Mouse (Mus musculus) retina, adult 2 months (tissue): ENCODE data around the gene Ern1.
"Not testable (repeated sequence)": the region's sequence is repeated elsewhere in the genome, so short reads cannot be mapped to it uniquely, and the experiment has no call there.

ENCODE experiments used
- DNase-seq: peaks from one replicate; pipeline ENCODE4 v3.0.0-alpha.2; 2012; ENCODE audit warnings: low read depth, low spot score

Ern1 gene

GRCm38 (mm10) chr11:106437039-106437438, 50.6 kb downstream of the Ern1 start:
- DNase-seq, result no peak

DNA sequence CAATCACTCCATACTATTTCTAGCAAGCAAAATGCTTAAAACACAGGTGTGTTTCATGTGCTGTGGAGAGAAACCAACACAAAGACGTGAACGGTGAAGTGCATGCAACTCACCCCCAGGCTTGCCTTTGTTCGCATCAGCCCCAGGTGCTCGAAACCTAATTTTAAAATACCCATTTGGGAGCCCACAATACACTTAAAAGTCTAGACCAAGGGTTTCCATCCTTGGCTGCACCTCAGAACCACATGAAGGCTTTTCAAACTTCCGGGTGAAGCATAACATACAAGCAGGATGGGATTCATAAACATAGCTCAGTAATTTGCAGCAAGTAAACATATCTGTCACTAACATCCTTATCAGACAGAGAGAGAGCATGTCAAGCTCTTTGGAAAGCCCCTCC, 57.3 kb downstream of the Ern1 start:
- DNase-seq, result no peak

GRCm38 (mm10) chr11:106429689-106430088, 58.0 kb downstream of the Ern1 start:
- DNase-seq, result no peak

GRCm38 (mm10) chr11:106428556-106428955, 59.1 kb downstream of the Ern1 start:
- no peak for DNase-seq

GRCm38 (mm10) chr11:106428106-106428505, 59.5 kb downstream of the Ern1 start:
- no peak for DNase-seq

- DNase-seq, result no peak
Observed at GRCm38 (mm10) chr11:106426447-106426846, 61.2 kb downstream of the Ern1 start.

DNA sequence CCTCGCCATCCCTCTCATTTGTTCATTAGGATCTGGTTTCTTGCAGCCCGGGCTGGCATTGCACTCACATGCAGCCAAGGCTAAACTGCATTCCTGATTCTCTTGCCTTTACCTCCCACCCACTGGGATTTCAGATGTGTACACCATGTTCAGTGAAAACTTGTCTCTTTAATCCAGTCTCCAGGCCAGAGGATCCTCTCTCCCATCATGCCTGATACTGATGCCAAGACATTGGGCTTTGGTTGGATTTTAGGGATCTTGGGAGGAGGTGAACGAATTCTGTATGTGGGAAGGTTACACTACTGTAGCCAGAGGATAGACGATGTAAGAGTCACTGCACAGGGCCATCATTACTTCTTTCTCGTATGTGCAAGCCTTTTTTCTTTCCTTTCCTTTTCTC, 62.5 kb downstream of the Ern1 start:
- no peak for DNase-seq

DNA sequence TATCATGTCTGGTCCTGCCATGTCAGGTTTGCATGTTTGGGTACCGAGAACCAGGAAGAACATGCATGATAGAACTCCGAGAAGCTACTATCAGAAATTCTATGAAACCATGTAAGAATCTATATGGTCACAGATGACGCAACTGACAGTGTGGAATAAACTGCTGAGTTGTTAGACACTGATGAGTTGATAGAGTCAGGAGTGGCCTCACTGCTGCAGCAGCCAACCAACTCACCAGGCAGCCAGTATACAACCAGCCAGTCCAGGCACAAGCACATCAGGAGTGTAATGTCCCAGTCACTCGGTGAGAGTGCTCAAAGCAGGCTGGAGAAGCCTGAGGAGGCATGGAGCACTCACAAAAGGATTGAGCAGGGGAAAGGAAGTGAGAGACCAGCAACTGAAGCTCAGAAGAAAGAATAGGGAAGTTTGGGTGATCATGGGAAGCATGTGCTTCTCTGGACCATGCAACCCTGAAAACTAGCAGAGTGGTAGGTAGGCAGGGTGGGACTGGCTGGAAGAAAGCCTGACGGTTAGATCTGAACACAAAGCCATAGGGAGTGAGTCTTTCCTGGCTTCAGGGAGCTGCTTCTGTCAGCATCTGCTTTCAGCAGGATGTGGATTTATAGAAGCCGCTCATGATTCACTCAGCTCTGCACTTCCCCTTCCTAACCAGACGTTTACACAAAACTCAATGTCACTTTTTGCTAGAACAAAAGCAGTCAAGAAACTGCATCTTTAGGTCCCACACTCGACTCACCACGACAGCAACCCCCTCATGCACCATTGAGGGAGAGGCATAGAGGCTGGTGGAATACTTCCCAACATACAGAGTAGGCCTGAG, 68.2 kb downstream of the Ern1 start:
- DNase-seq, result no peak

- peak; percentile 81 for DNase-seq
Observed at GRCm38 (mm10) chr11:106418622-106419196, 68.9 kb downstream of the Ern1 start.

DNA sequence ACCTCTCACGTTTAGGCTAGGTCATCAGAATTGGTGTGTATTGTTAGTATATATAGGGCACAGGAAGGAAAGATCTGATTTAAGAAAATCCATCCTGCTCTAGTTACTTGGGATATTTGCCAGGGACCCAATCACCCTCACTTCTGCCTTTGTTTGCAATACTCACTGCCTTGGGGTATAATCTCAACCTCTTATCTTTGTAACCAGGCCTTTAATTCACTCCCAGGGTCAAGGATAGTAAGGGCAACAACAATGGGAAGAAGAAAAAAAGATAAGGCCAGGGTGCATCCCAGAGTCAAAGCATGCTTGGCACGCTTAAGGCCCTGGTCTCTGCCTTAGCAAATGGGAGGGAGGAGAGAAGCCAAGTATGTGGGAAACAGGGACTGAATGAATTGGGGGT, 69.8 kb downstream of the Ern1 start:
- no peak for DNase-seq

DNA sequence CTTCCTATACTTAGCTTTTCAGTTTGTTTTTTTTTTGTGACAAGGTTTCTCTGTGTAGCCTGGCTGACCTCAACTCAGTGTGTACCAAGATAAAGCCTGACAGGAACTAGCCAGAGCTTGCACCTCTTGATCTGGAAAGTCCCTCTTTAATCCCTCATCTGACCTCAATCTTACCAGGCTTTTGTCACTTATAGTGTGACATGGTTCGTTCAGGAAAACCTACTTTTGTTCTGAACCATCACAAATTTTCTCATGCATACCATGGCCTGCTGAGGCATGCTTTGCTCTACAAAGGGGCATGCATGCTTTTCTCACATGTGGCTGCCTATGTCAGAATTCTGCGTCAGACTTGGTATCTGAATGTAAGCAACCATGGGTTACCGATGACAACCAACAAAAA, 71.3 kb downstream of the Ern1 start:
- no peak for DNase-seq

- DNase-seq, result no peak
Observed at GRCm38 (mm10) chr11:106412641-106413360, 74.9 kb downstream of the Ern1 start.

DNA sequence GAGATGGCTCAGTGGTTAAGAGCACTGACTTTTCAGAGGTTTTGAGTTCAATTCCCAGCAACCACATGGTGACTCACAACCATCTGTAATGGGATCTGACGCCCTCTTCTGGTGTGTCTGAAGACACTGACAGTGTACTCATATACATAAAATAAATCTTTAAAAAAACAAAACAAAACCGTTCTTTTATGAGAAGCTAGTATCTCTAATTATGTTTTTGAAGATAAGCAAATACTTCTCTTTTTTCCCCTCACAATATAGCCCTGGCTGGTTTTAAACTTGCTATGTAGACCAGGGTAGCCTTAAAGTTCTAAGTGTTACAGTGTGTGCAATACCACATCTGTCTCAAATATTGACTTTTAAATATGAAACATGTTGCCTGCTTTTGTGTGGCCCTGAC, 76.5 kb downstream of the Ern1 start:
- DNase-seq, result no peak

DNA sequence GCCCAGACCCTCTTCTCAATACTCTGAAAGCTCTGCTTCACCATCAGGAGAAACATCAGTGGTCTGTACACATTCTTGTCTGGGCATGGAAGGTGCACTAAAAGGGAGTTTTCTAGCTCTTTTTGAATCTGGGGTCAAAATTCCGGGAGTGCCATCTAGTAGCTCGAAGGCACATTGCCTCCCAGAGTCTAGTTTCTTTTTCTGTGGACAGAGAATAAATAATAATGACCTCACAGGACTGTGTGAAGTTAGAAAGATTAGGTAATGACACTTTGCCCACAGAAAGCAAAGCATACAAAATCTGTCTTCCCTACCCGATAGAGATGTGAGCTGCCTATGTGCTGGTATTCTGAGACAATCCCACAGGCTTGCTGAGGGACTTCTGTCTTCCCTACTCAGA, 77.1 kb downstream of the Ern1 start:
- DNase-seq, result no peak

GRCm38 (mm10) chr11:106410011-106410410, 77.6 kb downstream of the Ern1 start:
- no peak for DNase-seq

GRCm38 (mm10) chr11:106398481-106398880, 89.2 kb downstream of the Ern1 start:
- no peak for DNase-seq

- DNase-seq, result no peak
Observed at GRCm38 (mm10) chr11:106397656-106398055, 90.0 kb downstream of the Ern1 start.

GRCm38 (mm10) chr11:106394055-106394454, 93.6 kb downstream of the Ern1 start:
- not testable (repeated sequence) for DNase-seq

DNA sequence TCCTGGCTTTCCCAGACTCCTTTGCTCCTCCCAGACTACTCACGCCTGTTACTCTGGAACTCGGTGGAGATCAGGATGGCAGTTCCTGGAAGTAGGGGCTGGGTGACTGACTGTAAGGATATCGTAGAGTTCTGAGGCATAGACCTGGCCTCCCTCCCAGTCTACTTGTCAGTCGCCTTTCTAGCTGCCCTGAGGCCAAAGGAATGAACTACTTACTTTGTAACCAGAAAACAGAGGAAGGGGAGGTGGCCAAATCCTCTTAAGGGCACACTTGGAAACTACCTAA, 94.4 kb downstream of the Ern1 start:
- DNase-seq, result no peak

GRCm38 (mm10) chr11:106392597-106393330, 94.9 kb downstream of the Ern1 start:
- no peak for DNase-seq

- DNase-seq, result peak; percentile 65
Observed at GRCm38 (mm10) chr11:106391546-106392188, 96.0 kb downstream of the Ern1 start.

GRCm38 (mm10) chr11:106390757-106391156, 96.9 kb downstream of the Ern1 start:
- DNase-seq, result no peak
